Mouse (Mus musculus): ENCODE data around the gene Gm17555. TPM values are rescaled to one million over a fixed set of nuclear protein-coding genes. Genes with fewer than 3 reads are reported as not detected.
"Not testable (repeated sequence)": the region's sequence is repeated elsewhere in the genome, so short reads cannot be mapped to it uniquely, and the experiment has no call there.

The Gm17555 gene
- not detected in 2 replicates for polyA plus RNA-seq (2011; ENCODE audit: insufficient read depth, insufficient read length, low read depth, missing spikeins)

DNA sequence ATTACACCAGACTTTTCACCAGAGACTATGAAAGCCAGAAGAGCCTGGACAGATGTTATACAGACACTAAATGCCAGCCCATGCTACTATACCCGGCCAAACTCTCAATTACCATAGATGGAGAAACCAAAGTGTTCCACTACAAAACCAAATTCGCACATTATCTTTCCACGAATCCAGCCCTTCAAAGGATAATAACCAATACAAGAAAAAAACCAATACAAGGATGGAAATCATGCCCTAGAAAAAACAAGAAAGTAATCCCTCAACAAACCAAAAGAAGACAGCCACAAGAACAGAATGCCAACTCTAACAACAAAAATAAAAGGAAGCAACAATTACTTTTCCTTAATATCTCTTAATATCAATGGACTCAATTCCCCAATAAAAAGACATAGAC lies at the start of gene Gm17555:
TSS of gene Gm17555 (plus strand) at position 301 of the 400 bp plus-strand sequence.
- not testable (repeated sequence) for H3K9ac ChIP-seq (ENCODE audit: low read depth, poor library complexity, severe bottlenecking); H3K36me3 ChIP-seq (ENCODE audit: control insufficient read depth, insufficient read depth, low read length, poor library complexity, severe bottlenecking); H3K4me3 ChIP-seq (ENCODE audit: low read depth, low read length); H3K4me1 ChIP-seq (ENCODE audit: control insufficient read depth, insufficient read depth, low read length); H3K27me3 ChIP-seq (ENCODE audit: control insufficient read depth, insufficient read depth, low read length, poor library complexity, severe bottlenecking); H3K9me3 ChIP-seq (replicated peaks; ENCODE audit: control insufficient read depth, insufficient read depth, low read length, poor library complexity, severe bottlenecking); H3K27ac ChIP-seq (ENCODE audit: insufficient read depth, low read length)

DNA sequence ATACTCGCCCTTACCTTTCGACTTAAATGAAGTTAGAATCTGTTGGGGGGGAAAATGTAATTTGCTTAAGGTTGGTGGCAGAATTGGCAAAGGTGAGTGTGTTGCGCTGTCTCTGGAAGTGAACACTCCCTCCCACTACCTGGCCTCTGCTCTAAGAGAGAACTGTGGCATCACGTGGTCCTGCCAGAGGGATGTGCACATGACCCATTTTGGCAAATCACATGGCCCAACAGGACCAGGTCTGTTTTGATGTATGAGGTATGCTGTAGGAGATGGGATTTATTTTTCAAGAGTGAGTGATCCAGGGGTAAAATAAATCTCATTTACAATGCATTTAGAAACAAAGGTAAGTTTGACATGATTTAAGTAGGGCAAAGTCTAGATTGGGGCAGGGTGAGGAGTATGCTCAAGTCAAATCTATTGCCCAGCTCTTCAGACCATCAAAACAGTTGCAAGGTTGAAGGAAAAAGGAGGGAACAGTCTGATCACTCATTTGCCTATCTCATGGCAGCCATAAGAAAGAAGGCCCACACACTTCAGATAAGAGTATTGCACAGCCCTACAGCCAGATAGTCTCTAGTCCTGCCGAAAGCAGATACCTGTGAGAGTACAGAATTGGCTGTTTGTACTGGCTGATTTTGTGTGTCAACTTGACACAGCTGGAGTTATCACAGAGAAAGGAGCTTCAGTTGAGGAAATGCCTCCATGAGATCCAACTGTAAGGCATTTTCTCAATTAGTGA lies 49.5 kb upstream of the Gm17555 start:
- Histone ChIP-seq H3K27ac (ENCODE audit: insufficient read depth, low read length) (no peak overlapping the region), H3K4me1 (ENCODE audit: control insufficient read depth, insufficient read depth, low read length) (no peaks in the 10 kb centered on the region)
- TF ChIP-seq CTCF (IDR thresholded peaks at IDR 0.05; ENCODE audit: low read depth, low read length) (no peak), EP300 (IDR thresholded peaks at IDR 0.05; ENCODE audit: insufficient read depth, low read depth, low read length) (no peak), POLR2A (IDR thresholded peaks at IDR 0.05; ENCODE audit: insufficient read depth, low read length) (no peak)

DNA sequence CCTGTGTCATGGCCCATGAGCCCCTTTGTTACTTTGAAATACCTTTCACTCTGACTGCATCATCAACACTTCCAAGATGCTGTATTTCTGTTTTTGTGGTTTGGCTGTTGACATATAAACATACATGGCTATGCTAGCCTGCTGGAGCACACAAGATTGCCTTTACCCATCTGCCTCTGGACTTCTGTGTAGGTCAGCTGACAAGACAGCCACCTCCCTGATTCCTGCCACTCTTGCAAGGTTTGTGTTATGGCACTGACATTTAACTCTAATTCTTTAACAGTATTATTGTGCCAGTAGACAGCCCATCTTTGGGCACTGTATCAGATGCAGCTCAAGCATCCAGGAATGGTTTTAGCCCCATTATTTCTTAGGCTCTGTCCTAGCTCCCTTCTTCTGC lies 48.6 kb upstream of the Gm17555 start:
- no peaks in the 10 kb centered on the region for H3K4me1 ChIP-seq (ENCODE audit: control insufficient read depth, insufficient read depth, low read length)
- no peak for TF ChIP-seq EP300 (IDR thresholded peaks at IDR 0.05; ENCODE audit: insufficient read depth, low read depth, low read length)
- no peak for TF ChIP-seq CTCF (IDR thresholded peaks at IDR 0.05; ENCODE audit: low read depth, low read length)
- no peak for TF ChIP-seq POLR2A (IDR thresholded peaks at IDR 0.05; ENCODE audit: insufficient read depth, low read length)
- no peaks in the 10 kb centered on the region for H3K27me3 ChIP-seq (ENCODE audit: control insufficient read depth, insufficient read depth, low read length, poor library complexity, severe bottlenecking)
- H3K4me3 ChIP-seq (ENCODE audit: low read depth, low read length), result no peak overlapping the region
- H3K9me3 ChIP-seq (replicated peaks; ENCODE audit: control insufficient read depth, insufficient read depth, low read length, poor library complexity, severe bottlenecking), result no peaks in the 10 kb centered on the region
- H3K9ac ChIP-seq (ENCODE audit: low read depth, poor library complexity, severe bottlenecking), result no peak overlapping the region
- no peak overlapping the region for H3K27ac ChIP-seq (ENCODE audit: insufficient read depth, low read length)
- peaks cover 4% of the 10 kb centered on the region for H3K36me3 ChIP-seq (ENCODE audit: control insufficient read depth, insufficient read depth, low read length, poor library complexity, severe bottlenecking)

More for the DNA sequence above, 49.5 kb upstream of the Gm17555 start:
- H3K9ac ChIP-seq (ENCODE audit: low read depth, poor library complexity, severe bottlenecking), result no peak overlapping the region
- H3K9me3 ChIP-seq (replicated peaks; ENCODE audit: control insufficient read depth, insufficient read depth, low read length, poor library complexity, severe bottlenecking), result no peaks in the 10 kb centered on the region
- H3K4me3 ChIP-seq (ENCODE audit: low read depth, low read length), result no peak overlapping the region
- no peaks in the 10 kb centered on the region for H3K27me3 ChIP-seq (ENCODE audit: control insufficient read depth, insufficient read depth, low read length, poor library complexity, severe bottlenecking)
- peaks cover 10% of the 10 kb centered on the region for H3K36me3 ChIP-seq (ENCODE audit: control insufficient read depth, insufficient read depth, low read length, poor library complexity, severe bottlenecking)

DNA sequence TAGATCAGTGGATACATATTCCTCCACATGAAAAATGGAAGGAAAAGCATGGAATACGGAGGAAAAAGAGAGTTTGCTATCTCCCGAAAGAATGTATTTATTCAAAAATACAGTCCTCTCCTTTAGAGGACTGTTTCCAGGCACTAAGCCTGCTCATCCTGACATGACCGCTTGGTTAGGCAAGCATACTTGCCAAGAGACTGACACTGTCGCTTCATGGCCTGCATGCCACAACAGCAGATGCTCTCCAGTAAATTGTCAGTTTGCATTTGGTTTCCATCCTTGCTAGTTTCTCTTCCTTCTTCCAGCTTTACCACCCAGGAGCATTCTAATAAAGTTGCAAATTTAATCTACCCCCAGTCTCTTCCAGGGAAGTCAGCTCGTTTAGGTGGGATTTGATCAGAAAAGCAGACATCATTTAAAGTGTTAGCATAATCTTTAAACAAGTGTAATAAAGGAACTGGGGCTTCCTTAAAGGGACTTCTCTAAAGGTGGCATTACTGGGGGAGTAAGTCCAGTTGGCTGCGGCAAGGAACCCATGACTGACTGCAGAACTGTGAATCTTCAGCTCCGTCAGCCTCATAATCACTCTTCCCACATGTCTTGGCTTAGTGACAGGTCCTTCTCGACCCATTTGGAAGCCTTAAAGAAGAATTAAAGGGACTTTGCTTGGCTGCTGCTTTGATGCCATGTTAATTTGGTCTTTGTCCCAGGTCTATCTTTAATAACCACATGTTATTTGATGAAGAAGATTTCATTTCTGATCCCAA lies 47.9 kb upstream of the Gm17555 start:
- H3K9ac ChIP-seq (ENCODE audit: low read depth, poor library complexity, severe bottlenecking), result no peak overlapping the region
- no peaks in the 10 kb centered on the region for H3K4me1 ChIP-seq (ENCODE audit: control insufficient read depth, insufficient read depth, low read length)
- TF ChIP-seq POLR2A (IDR thresholded peaks at IDR 0.05; ENCODE audit: insufficient read depth, low read length) (no peak), CTCF (IDR thresholded peaks at IDR 0.05; ENCODE audit: low read depth, low read length) (no peak), EP300 (IDR thresholded peaks at IDR 0.05; ENCODE audit: insufficient read depth, low read depth, low read length) (no peak)
- no peaks in the 10 kb centered on the region for H3K27me3 ChIP-seq (ENCODE audit: control insufficient read depth, insufficient read depth, low read length, poor library complexity, severe bottlenecking)
- H3K9me3 ChIP-seq (replicated peaks; ENCODE audit: control insufficient read depth, insufficient read depth, low read length, poor library complexity, severe bottlenecking), result no peaks in the 10 kb centered on the region
- H3K4me3 ChIP-seq (ENCODE audit: low read depth, low read length), result no peak overlapping the region
- H3K36me3 ChIP-seq (ENCODE audit: control insufficient read depth, insufficient read depth, low read length, poor library complexity, severe bottlenecking), result no peaks in the 10 kb centered on the region; the same call in none of the 2 replicates
- H3K27ac ChIP-seq (ENCODE audit: insufficient read depth, low read length), result no peak overlapping the region

DNA sequence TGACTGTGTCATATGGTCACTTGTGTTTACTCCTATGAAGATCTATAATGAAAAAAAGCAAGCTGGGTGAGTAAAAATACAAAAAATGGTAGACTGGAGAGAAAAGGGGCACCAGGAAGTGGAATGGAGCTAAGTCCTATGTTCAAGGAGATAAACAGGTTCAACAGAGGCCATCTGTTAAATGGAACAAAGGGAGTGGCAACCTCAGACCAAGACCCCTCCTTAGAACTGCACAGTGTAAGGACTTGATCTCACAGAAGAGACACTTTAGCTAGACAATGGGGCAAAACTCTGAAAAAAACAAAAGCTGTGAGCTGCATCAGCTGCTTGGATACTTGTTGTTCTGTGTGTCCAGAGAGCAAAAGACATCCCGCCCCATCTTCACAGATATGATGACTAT lies 43.5 kb upstream of the Gm17555 start:
- H3K4me3 ChIP-seq (ENCODE audit: low read depth, low read length), result no peak overlapping the region
- H3K4me1 ChIP-seq (ENCODE audit: control insufficient read depth, insufficient read depth, low read length), result no peaks in the 10 kb centered on the region
- no peak overlapping the region for H3K9ac ChIP-seq (ENCODE audit: low read depth, poor library complexity, severe bottlenecking)
- no peaks in the 10 kb centered on the region for H3K9me3 ChIP-seq (replicated peaks; ENCODE audit: control insufficient read depth, insufficient read depth, low read length, poor library complexity, severe bottlenecking)
- H3K27me3 ChIP-seq (ENCODE audit: control insufficient read depth, insufficient read depth, low read length, poor library complexity, severe bottlenecking), result no peaks in the 10 kb centered on the region
- H3K36me3 ChIP-seq (ENCODE audit: control insufficient read depth, insufficient read depth, low read length, poor library complexity, severe bottlenecking), result no peaks in the 10 kb centered on the region
- no peak overlapping the region for H3K27ac ChIP-seq (ENCODE audit: insufficient read depth, low read length)
- no peak for TF ChIP-seq POLR2A (IDR thresholded peaks at IDR 0.05; ENCODE audit: insufficient read depth, low read length)
- no peak for TF ChIP-seq EP300 (IDR thresholded peaks at IDR 0.05; ENCODE audit: insufficient read depth, low read depth, low read length)
- TF ChIP-seq CTCF (IDR thresholded peaks at IDR 0.05; ENCODE audit: low read depth, low read length), result no peak

DNA sequence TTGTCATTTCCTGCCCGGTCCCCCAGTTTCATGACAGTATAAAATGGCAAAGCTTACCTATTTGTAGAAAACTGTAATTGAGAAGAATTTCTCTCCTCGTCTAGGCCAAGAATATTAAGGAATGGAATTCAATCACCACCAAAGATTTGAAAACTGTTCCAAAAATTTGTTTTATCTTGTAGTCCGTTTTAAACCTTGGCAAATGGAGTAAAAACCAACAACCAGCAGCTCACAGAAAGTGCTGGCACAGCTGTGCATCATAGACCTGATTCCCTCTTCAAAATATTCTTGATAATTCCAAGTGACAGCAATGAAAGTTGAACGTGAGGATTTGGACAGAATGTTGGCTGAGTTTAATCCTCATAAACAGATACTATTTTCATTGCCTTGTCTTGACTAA lies 23.6 kb upstream of the Gm17555 start:
- H3K36me3 ChIP-seq (ENCODE audit: control insufficient read depth, insufficient read depth, low read length, poor library complexity, severe bottlenecking), result no peaks in the 10 kb centered on the region
- no peaks in the 10 kb centered on the region; the same call in 1 of the 2 replicates for H3K27me3 ChIP-seq (ENCODE audit: control insufficient read depth, insufficient read depth, low read length, poor library complexity, severe bottlenecking)
- TF ChIP-seq EP300 (IDR thresholded peaks at IDR 0.05; ENCODE audit: insufficient read depth, low read depth, low read length), result no peak
- TF ChIP-seq CTCF (IDR thresholded peaks at IDR 0.05; ENCODE audit: low read depth, low read length), result no peak
- TF ChIP-seq POLR2A (IDR thresholded peaks at IDR 0.05; ENCODE audit: insufficient read depth, low read length), result no peak
- no peak overlapping the region for H3K4me3 ChIP-seq (ENCODE audit: low read depth, low read length)
- no peak overlapping the region for H3K27ac ChIP-seq (ENCODE audit: insufficient read depth, low read length)
- no peaks in the 10 kb centered on the region for H3K9me3 ChIP-seq (replicated peaks; ENCODE audit: control insufficient read depth, insufficient read depth, low read length, poor library complexity, severe bottlenecking)
- H3K4me1 ChIP-seq (ENCODE audit: control insufficient read depth, insufficient read depth, low read length), result no peaks in the 10 kb centered on the region
- no peak overlapping the region for H3K9ac ChIP-seq (ENCODE audit: low read depth, poor library complexity, severe bottlenecking)

Data from ES-Bruce4 (cell line).